Mouse (Mus musculus) stomach, postnatal 0 days (tissue): ENCODE data around the gene Cyp2c23. TPM values are rescaled to one million over a fixed set of nuclear protein-coding genes. Genes with fewer than 3 reads are reported as not detected.

Source experiments
- ATAC-seq: fragments of 200-750 bp; cut with Nextera tagmentation; 2 replicates; pipeline ENCODE4 v1.8.0; 2017; ENCODE audit not compliant: low FRiP score, low TSS enrichment
- DNase-seq: peaks from one replicate; pipeline ENCODE4 v3.0.0-alpha.2; 2016; ENCODE audit warnings: low spot score
- H3K27ac ChIP-seq: fragments of 300-500 bp; sonication (generic); replicated peaks from 2 replicates; pipeline ENCODE4 v1.5.1; 2014; ENCODE audit warnings: mild to moderate bottlenecking, control low read depth
- H3K27me3 ChIP-seq: fragments of 300-500 bp; sonication (generic); 2 replicates; pipeline ENCODE4 v1.6.1; 2014; ENCODE audit warnings: low read length; ENCODE audit not compliant: control insufficient read depth, insufficient read depth
- H3K36me3 ChIP-seq: fragments of 300-500 bp; sonication (generic); 2 replicates; pipeline ENCODE4 v1.6.1; 2014; ENCODE audit warnings: low read length, mixed read lengths; ENCODE audit not compliant: control insufficient read depth, insufficient read depth
- H3K4me1 ChIP-seq: fragments of 300-500 bp; sonication (generic); replicated peaks from 2 replicates; pipeline ENCODE4 v1.6.1; 2014; ENCODE audit warnings: antibody characterized with exemption; ENCODE audit not compliant: control insufficient read depth, insufficient read depth
- H3K4me2 ChIP-seq: fragments of 300-500 bp; sonication (generic); replicated peaks from 2 replicates; pipeline ENCODE4 v1.6.1; 2014; ENCODE audit warnings: low read depth, mild to moderate bottlenecking, control low read depth, moderate library complexity
- H3K4me3 ChIP-seq: fragments of 300-500 bp; sonication (generic); 2 replicates; pipeline ENCODE4 v1.5.1; 2014; ENCODE audit warnings: low read depth, low read length, control low read depth
- H3K9ac ChIP-seq: fragments of 300-500 bp; sonication (generic); 2 replicates; pipeline ENCODE4 v1.6.1; 2014; ENCODE audit warnings: mild to moderate bottlenecking, low read length, control low read depth, mixed read lengths
- H3K9me3 ChIP-seq: fragments of 300-500 bp; sonication (generic); 2 replicates; pipeline ENCODE4 v1.6.1; 2016; ENCODE audit warnings: low read length; ENCODE audit not compliant: control insufficient read depth
- CTCF ChIP-seq: IDR thresholded peaks from 2 replicates; pipeline ENCODE4 v1.5.1; 2016; ENCODE audit warnings: antibody characterized with exemption, low read depth, mild to moderate bottlenecking, moderate library complexity
- EP300 ChIP-seq: optimal IDR thresholded peaks from 2 replicates; pipeline ENCODE3; 2016; ENCODE audit warnings: antibody characterized with exemption
- WGBS: fragments of 180-500 bp; shearing (Covaris S2); extraction: QIAGEN DNeasy Blood & Tissue Kit; methylation state at CpG from one replicate; pipeline ENCODE4 v1.1.7; 2014; 5-methylcytosine and 5-hydroxymethylcytosine counted together
- polyA plus RNA-seq: library from polyadenylated mRNA; unstranded; fragments of >200 nt; fragmentation: Nextera tagmentation; extraction: Ambion mirVana; gene quantifications from 2 replicates; pipeline ENCODE4 v1.2.1, GENCODE M21; 2015

The Cyp2c23 gene
- polyA plus RNA-seq, 1 experiment from 2014 or later, result 5.5 TPM

DNA sequence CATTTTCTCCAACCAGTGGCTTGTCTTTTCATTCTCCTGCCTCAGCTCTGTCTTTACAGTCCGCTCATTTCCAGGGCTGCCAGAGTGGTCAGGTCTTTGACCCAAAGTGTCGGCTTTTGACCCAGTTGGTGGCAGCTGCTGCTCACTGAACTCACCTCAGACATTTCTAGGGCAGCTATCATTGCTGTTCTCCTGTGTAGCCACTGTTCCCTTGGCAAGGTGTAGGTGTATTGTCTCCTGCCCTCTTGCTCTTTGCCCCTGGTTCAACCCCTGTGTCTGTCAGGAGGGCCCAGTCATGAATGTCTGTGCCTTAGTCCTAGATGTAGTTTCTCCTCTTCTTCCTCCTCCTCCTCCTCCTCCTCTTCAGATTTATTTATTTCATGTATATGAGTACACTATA is 24.7 kb downstream of the Cyp2c23 start:
- Histone ChIP-seq H3K27me3 (no peaks in the 10 kb centered on the region), H3K9ac (no peak overlapping the region), H3K9me3 (no peaks in the 10 kb centered on the region), H3K4me1 (no peaks in the 10 kb centered on the region), H3K4me3 (no peak overlapping the region), H3K27ac (no peak overlapping the region), H3K36me3 (no peaks in the 10 kb centered on the region), H3K4me2 (no peak overlapping the region)
- no peak for TF ChIP-seq CTCF
- TF ChIP-seq EP300, result no peak
- WGBS, result 92% methylated on average over 2 of the region's 2 CpGs
- DNase-seq, result no peak
- no peak for ATAC-seq

DNA sequence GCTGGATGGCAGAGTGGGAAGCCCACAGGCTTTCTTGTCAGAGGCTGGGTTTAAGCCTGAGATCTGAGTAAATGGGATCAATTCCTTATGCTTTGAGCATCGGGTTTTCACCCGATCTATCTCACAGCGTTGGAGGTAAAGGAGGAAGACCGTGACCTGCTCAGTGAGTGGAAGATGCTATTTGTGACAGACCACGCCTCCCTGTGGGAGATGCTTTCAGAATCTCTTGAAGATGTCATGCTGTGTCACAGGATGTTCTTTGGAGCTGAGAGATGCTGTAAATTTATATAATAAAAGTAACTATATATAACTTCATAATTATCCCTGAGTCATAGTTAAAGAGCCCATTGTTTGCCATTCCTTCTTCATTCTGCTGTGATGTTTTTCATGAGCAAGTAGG is 28.3 kb downstream of the Cyp2c23 start:
- Histone ChIP-seq H3K36me3 (no peaks in the 10 kb centered on the region), H3K9ac (no peak overlapping the region), H3K27me3 (no peaks in the 10 kb centered on the region), H3K9me3 (no peaks in the 10 kb centered on the region), H3K27ac (no peak overlapping the region), H3K4me3 (no peak overlapping the region), H3K4me2 (no peak overlapping the region), H3K4me1 (no peaks in the 10 kb centered on the region)
- 81% methylated on average over 5 of the region's 5 CpGs for WGBS
- ATAC-seq, result no peak
- no peak for TF ChIP-seq EP300
- TF ChIP-seq CTCF, result no peak
- no peak for DNase-seq

DNA sequence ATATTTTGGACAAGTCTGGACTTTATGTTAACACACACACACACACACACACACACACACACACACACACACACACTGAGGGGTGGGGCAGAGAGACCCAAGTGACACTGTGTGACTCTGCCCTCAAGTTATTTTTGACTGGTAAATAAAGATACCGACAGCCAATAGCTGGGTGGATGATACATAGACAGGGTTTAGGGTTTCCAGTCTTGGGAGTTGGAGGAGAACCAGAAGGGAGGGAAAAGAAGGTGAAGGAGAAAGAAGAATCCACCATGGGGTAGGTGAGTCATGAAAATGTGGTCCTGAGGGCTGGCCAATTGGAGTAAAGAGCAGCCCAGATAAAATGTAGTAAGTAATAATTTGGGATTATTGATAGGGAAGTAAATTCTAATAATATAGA is 28.9 kb downstream of the Cyp2c23 start:
- Histone ChIP-seq H3K4me1 (no peaks in the 10 kb centered on the region), H3K4me3 (no peak overlapping the region), H3K4me2 (no peak overlapping the region), H3K27me3 (no peaks in the 10 kb centered on the region), H3K9me3 (no peaks in the 10 kb centered on the region), H3K27ac (no peak overlapping the region), H3K9ac (no peak overlapping the region), H3K36me3 (no peaks in the 10 kb centered on the region)
- DNase-seq (no peak), ATAC-seq (no peak)
- TF ChIP-seq CTCF (no peak), EP300 (no peak)
- WGBS, result 47% methylated on average over 1 of the region's 1 CpGs

DNA sequence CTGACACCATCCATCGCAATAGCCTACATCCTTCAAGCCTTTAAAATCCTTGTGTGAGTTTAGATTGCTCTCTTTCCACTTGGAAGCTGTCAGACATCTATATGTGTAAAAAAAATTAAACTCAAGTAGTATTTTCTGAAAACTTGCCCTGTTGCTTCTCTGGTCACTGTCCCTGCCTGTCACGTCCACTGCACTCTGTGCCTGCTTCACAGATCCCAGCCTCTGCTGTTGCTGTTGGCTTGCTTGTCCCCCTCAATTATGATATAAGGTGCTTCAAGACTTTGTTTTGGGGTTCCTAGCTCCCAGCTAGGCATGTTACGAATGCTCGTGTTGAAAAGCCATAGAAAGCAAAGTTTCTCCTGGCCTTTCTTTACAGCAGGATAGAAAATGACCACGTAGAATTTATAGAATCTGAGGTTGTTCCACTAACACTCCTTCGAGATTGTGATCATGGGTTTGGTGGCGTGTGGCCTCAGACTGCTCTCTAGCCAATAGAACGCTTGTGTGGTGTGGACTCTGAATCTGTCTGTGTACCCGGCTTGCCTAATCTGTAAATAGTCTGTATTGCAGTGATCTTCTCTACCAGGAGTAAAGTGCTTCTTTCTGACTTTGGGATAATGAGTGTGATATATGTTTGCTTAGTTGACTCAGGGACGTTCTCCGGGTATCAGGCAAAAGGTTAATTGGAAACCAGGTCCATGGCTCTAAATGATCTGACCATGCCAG is 30.0 kb downstream of the Cyp2c23 start:
- TF ChIP-seq CTCF, result no peak
- no peak for TF ChIP-seq EP300
- Histone ChIP-seq H3K9me3 (no peaks in the 10 kb centered on the region), H3K9ac (no peak overlapping the region), H3K4me1 (no peaks in the 10 kb centered on the region), H3K36me3 (no peaks in the 10 kb centered on the region), H3K27ac (no peak overlapping the region), H3K4me2 (no peak overlapping the region), H3K27me3 (no peaks in the 10 kb centered on the region), H3K4me3 (no peak overlapping the region)
- ATAC-seq, result no peak
- no peak for DNase-seq
- 71% methylated on average over 11 of the region's 11 CpGs for WGBS

DNA sequence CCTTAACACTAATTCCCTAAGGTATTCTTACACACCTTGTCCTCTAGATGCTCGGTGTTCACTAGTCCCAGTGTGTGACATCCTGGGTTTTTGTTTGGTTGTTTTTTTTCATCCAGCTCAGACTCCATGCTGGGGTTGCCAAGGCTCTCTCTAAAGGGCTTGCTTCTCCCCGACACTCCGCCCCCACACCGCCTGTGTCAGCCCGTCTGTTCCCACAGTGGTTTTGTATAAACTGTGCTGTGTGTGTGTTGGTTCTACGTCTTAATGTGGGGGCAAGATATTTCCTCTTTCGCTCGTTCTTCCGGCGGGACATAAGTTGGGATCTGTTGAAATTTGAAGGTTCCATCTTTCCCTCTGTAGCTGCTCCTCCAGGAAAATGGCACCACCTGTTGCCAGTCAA is 30.9 kb downstream of the Cyp2c23 start:
- no peak for TF ChIP-seq CTCF
- no peak for TF ChIP-seq EP300
- ATAC-seq, result no peak
- Histone ChIP-seq H3K4me2 (no peak overlapping the region), H3K36me3 (no peaks in the 10 kb centered on the region), H3K27ac (no peak overlapping the region), H3K9ac (no peak overlapping the region), H3K9me3 (no peaks in the 10 kb centered on the region), H3K27me3 (no peaks in the 10 kb centered on the region), H3K4me3 (no peak overlapping the region), H3K4me1 (no peaks in the 10 kb centered on the region)
- no peak for DNase-seq
- WGBS, result 71% methylated on average over 10 of the region's 10 CpGs

DNA sequence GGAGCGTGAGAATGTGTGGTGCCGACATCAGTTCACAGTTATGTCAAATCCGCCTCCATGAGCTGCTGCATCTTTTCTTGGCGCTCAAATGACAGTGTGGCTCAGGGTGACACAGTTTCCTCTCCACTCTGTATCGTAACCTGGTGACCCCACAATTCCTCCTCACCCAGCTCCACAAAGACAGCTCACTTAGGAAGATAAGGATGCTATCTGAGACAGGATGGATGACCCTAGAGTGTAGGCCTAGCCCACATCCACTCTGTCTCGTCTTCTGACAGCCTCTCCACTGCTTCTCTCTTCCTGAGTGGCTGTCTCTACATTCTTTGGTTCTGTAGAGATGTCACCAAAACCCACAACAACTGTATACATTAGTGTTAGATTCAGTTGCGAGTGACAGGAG is 33.6 kb downstream of the Cyp2c23 start:
- H3K4me1 ChIP-seq, result no peaks in the 10 kb centered on the region
- no peak for DNase-seq
- TF ChIP-seq EP300 (no peak), CTCF (no peak)
- no peak overlapping the region for H3K4me3 ChIP-seq
- no peak overlapping the region for H3K9ac ChIP-seq
- 58% methylated on average over 7 of the region's 7 CpGs for WGBS
- no peaks in the 10 kb centered on the region for H3K36me3 ChIP-seq
- H3K4me2 ChIP-seq, result no peak overlapping the region
- no peaks in the 10 kb centered on the region for H3K27me3 ChIP-seq
- no peaks in the 10 kb centered on the region for H3K9me3 ChIP-seq
- H3K27ac ChIP-seq, result no peak overlapping the region
- ATAC-seq, result no peak
